Mouse (Mus musculus) spleen, adult 2 months (tissue): ENCODE measurements at regions not wholly inside any gene's neighbourhood (a gene's known extent, or its start where the extent isn't known, plus 50 kb on each side); places are given as distances from the start of the nearest gene placed in this dataset.

ENCODE experiments used
- CTCF ChIP-seq: fragments of 200-500 bp; IDR thresholded peaks from 2 replicates; pipeline ENCODE4 v1.5.1; 2011; ENCODE audit warnings: mild to moderate bottlenecking, inconsistent platforms; ENCODE audit not compliant: insufficient read depth, insufficient read length, insufficient replicate concordance; ENCODE audit errors: extremely low read depth
- POLR2A ChIP-seq: fragments of 200-500 bp; IDR thresholded peaks from 2 replicates; pipeline ENCODE4 v1.6.1; 2011; ENCODE audit warnings: low read depth, low read length, inconsistent platforms

GRCm38 (mm10) chr16:44656181-44656580 lies 67.9 kb upstream of the Nepro start:
- no peak for TF ChIP-seq CTCF
- TF ChIP-seq POLR2A, result no peak
